Comparison of ENCODE assay signal across 8 mouse cellular contexts in the genomic region with DNA sequence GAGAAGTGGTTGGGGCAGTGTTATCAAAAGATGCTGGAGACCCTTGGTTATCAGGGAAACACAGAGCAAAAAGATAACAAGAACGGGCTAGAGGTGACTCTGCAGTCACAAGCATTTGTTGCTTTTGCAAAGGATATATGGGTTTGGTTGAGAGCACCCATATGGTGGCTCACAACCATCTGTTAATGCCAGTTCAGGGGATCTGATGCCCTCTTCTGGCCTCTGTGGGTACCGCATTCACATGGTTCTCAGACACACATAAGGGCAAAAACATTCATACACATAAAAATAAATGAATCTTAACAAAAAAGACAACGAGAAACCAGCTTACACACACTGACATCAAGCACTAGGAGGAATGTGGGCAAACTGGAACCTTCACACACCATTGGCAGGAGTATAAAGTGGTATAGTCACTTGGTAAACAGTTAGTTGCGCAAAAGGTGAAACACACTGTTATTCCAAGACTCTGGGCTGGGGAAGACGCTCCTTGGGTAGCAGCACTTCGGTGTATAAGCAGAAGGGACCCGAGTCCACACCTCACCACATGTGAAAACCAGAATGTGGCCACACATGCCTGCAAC.
DNase-seq lines count a peak whose midpoint lies in the region; ATAC-seq and TF ChIP-seq lines count a peak whose summit lies in the region.

No protein-coding gene starts in this region.

- peak; percentile 51 for TF ChIP-seq CTCF in intestine, postnatal 0 days (IDR thresholded peaks at IDR 0.05; ENCODE audit: low read depth)
- TF ChIP-seq CTCF in MEL (IDR thresholded peaks at IDR 0.05 in 2 of 3, conservative IDR thresholded peaks at IDR 0.05 in 1 of 3; ENCODE audit: control insufficient read depth in 1 of 3, insufficient read depth in 1 of 3, low read depth in 2 of 3, low read length in 3 of 3, poor library complexity in 1 of 3, severe bottlenecking in 1 of 3) = peak; percentile 38 to 54 (median 51)
- peak; percentile 59 for TF ChIP-seq CTCF in lung, postnatal 0 days (IDR thresholded peaks at IDR 0.05)

- WGBS in intestine, postnatal 0 days = 81% methylated on average over 7 of the region's 7 CpGs
- WGBS in intestine, embryonic 16.5 days = 81% methylated on average over 7 of the region's 7 CpGs
- 65% methylated on average over 7 of the region's 7 CpGs for WGBS in lung, postnatal 0 days

- H3K9me3 ChIP-seq in intestine, postnatal 0 days (ENCODE audit: control insufficient read depth) = no peaks in the 10 kb centered on the region
- H3K9me3 ChIP-seq in intestine, embryonic 16.5 days (ENCODE audit: control insufficient read depth, low read length) = no peaks in the 10 kb centered on the region
- no peaks in the 10 kb centered on the region for H3K9me3 ChIP-seq in MEL (replicated peaks; ENCODE audit: insufficient read depth, low read length)
- H3K9me3 ChIP-seq in lung, postnatal 0 days (ENCODE audit: low read length) = no peaks in the 10 kb centered on the region

- DNase-seq in A20 (ENCODE audit: low read depth, low spot score) (peak; percentile 42), MEL (ENCODE audit: low read depth, low spot score) (peak; percentile 32)
- peak; percentile 72 for DNase-seq in lung, postnatal 0 days (ENCODE audit: low spot score)
- no peak for DNase-seq in urinary bladder, adult 18-20 months (ENCODE audit: low spot score in 2 of 2)
- no peak for DNase-seq in right cerebral cortex, postnatal 36 days (ENCODE audit: low spot score in 2 of 2)

- H3K36me3 ChIP-seq in intestine, postnatal 0 days (ENCODE audit: control insufficient read depth, insufficient read depth) = no peaks in the 10 kb centered on the region
- no peaks in the 10 kb centered on the region for H3K36me3 ChIP-seq in intestine, embryonic 16.5 days (ENCODE audit: control insufficient read depth, insufficient read depth, low read length)
- H3K36me3 ChIP-seq in MEL (ENCODE audit: control insufficient read depth in 1 of 2, insufficient read depth in 2 of 2, low read length in 2 of 2) = no peaks in the 10 kb centered on the region
- H3K36me3 ChIP-seq in lung, postnatal 0 days (ENCODE audit: insufficient read depth, low read length) = no peaks in the 10 kb centered on the region

- no peak overlapping the region for H3K4me3 ChIP-seq in intestine, postnatal 0 days (ENCODE audit: low read depth, low read length)
- no peak overlapping the region for H3K4me3 ChIP-seq in intestine, embryonic 16.5 days (ENCODE audit: low read length)
- H3K4me3 ChIP-seq in MEL (ENCODE audit: control insufficient read depth in 1 of 2, insufficient read depth in 1 of 2, low read depth in 2 of 2, low read length in 2 of 2) = no peak overlapping the region
- H3K4me3 ChIP-seq in lung, postnatal 0 days (ENCODE audit: low read depth, low read length) = no peak overlapping the region

- H3K4me1 ChIP-seq in intestine, postnatal 0 days (replicated peaks; ENCODE audit: control insufficient read depth, insufficient read depth, low read length) = no peaks in the 10 kb centered on the region
- H3K4me1 ChIP-seq in intestine, embryonic 16.5 days (ENCODE audit: control insufficient read depth, insufficient read depth, low read length) = 0 out of 2 replicates have a peak, but pooled peaks cover under 1% of the 10 kb centered on the region
- H3K4me1 ChIP-seq in MEL (ENCODE audit: control insufficient read depth in 1 of 2, insufficient read depth in 2 of 2, low read length in 2 of 2) = no peaks in the 10 kb centered on the region
- no peaks in the 10 kb centered on the region; the same call in 1 of the 2 replicates for H3K4me1 ChIP-seq in lung, postnatal 0 days (ENCODE audit: insufficient read depth, low read depth, low read length)

- TF ChIP-seq EP300 in MEL (IDR thresholded peaks at IDR 0.05; ENCODE audit: low read depth in 1 of 2, low read length in 2 of 2) = no peak
- TF ChIP-seq EP300 in lung, postnatal 0 days (IDR thresholded peaks at IDR 0.05) = peak; percentile 52; the same call in 1 of the 2 replicates

- no peaks in the 10 kb centered on the region for H3K79me2 ChIP-seq in MEL (ENCODE audit: control insufficient read depth, insufficient read depth, low read length, poor library complexity)

- TF ChIP-seq RAD21 in MEL (IDR thresholded peaks at IDR 0.05; ENCODE audit: low read depth, low read length) = peak; percentile 47

- no peak overlapping the region for H3K4me2 ChIP-seq in intestine, postnatal 0 days (replicated peaks; ENCODE audit: low read depth)
- no peak overlapping the region for H3K4me2 ChIP-seq in intestine, embryonic 16.5 days (ENCODE audit: low read depth, low read length)
- H3K4me2 ChIP-seq in lung, postnatal 0 days (replicated peaks; ENCODE audit: low read depth, low read length) = no peak overlapping the region

- no peak overlapping the region for H3K9ac ChIP-seq in intestine, postnatal 0 days (ENCODE audit: low read depth, low read length)
- no peak overlapping the region for H3K9ac ChIP-seq in intestine, embryonic 16.5 days (ENCODE audit: low read depth, low read length)
- H3K9ac ChIP-seq in MEL (ENCODE audit: control insufficient read depth, low read depth, low read length, poor library complexity, severe bottlenecking) = no peak overlapping the region
- no peak overlapping the region for H3K9ac ChIP-seq in lung, postnatal 0 days (replicated peaks; ENCODE audit: low read depth)

- no peak for TF ChIP-seq POLR2A in MEL (IDR thresholded peaks at IDR 0.05; ENCODE audit: control insufficient read depth in 1 of 2, insufficient read depth in 1 of 2, low read depth in 1 of 2, low read length in 2 of 2, poor library complexity in 1 of 2)

- no peaks in the 10 kb centered on the region for H3K27me3 ChIP-seq in intestine, postnatal 0 days (replicated peaks; ENCODE audit: control insufficient read depth, insufficient read depth, low read length)
- H3K27me3 ChIP-seq in intestine, embryonic 16.5 days (replicated peaks; ENCODE audit: control insufficient read depth, insufficient read depth, low read length) = no peaks in the 10 kb centered on the region
- H3K27me3 ChIP-seq in MEL (ENCODE audit: control insufficient read depth in 1 of 2, insufficient read depth in 2 of 2, low read length in 2 of 2) = no peaks in the 10 kb centered on the region
- no peaks in the 10 kb centered on the region for H3K27me3 ChIP-seq in lung, postnatal 0 days (replicated peaks; ENCODE audit: insufficient read depth, low read length)

- ATAC-seq in intestine, postnatal 0 days = no peak
- no peak for ATAC-seq in intestine, embryonic 16.5 days
- peak; percentile 83 for ATAC-seq in lung, postnatal 0 days
- no peak for ATAC-seq in erythroblast, adult 5-6 weeks (replicated peaks; ENCODE audit: low FRiP score, poor library complexity, severe bottlenecking)

- H3K27ac ChIP-seq in intestine, postnatal 0 days (ENCODE audit: low read depth, low read length) = no peak overlapping the region
- H3K27ac ChIP-seq in intestine, embryonic 16.5 days (ENCODE audit: low read length) = no peak overlapping the region
- no peak overlapping the region for H3K27ac ChIP-seq in MEL (ENCODE audit: control insufficient read depth, low read depth, low read length)
- H3K27ac ChIP-seq in lung, postnatal 0 days (ENCODE audit: low read length) = no peak overlapping the region

TF ChIP-seq in MEL, 35 proteins besides CTCF, POLR2A, EP300 and RAD21:
- no peak for TF ChIP-seq CHD1 (IDR thresholded peaks at IDR 0.05; ENCODE audit: low read depth, low read length)
- no peak for TF ChIP-seq GABPA (IDR thresholded peaks at IDR 0.05; ENCODE audit: low read depth, low read length)
- TF ChIP-seq ZC3H11A (IDR thresholded peaks at IDR 0.05; ENCODE audit: low read depth, low read length) = peak; percentile 32; the same call in 1 of the 2 replicates
- peak; percentile 68 for TF ChIP-seq SMC3 (IDR thresholded peaks at IDR 0.05; ENCODE audit: low read depth, low read length)

Comparison
In these comparisons a context has a peak if more than half of its experiments do, and no peak if none do; other contexts are left out.
1. DNase-seq: peak in A20 (single experiment), MEL (single experiment) and lung, postnatal 0 days (single experiment); none in urinary bladder, adult 18-20 months (0 of 2) and right cerebral cortex, postnatal 36 days (0 of 2).
2. Peak in every context shown above with its lines, with median percentiles within 50 percentile points of each other: CTCF ChIP-seq.